Mouse (Mus musculus): ENCODE results near the gene Lingo1. TPM values are rescaled to one million over a fixed set of nuclear protein-coding genes. Genes with fewer than 3 reads are reported as not detected.

Lingo1 gene
- polyA plus RNA-seq, 1 experiment = not detected

DNA sequence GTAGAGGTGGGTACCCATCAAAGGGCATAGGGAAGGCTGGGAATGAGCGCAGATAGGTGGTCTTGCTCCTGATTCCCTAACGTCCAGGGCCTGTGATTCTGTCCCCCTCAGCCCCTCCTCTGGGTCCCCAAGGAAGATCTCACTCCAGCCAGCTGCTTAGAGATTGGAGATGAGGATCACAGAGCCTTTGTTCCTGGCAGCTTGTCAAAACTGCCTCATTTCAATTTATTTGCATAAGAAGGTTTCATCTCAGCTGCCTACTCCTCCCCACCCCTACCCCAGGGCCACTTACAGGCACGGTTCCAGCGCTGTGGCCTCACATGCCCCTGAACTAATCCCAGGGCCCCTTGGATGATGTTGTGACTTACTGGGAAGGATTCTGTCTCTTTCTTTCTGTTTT is 33.9 kb upstream of the Lingo1 start:
- no peaks in the 10 kb centered on the region for H3K36me3 ChIP-seq (ENCODE audit: control insufficient read depth)
- no peaks in the 10 kb centered on the region for H3K4me1 ChIP-seq (ENCODE audit: control insufficient read depth)
- no peak overlapping the region for H3K4me3 ChIP-seq (replicated peaks)
- no peak for TF ChIP-seq GATA1 (IDR thresholded peaks at IDR 0.05; ENCODE audit: low read length)
- no peak for TF ChIP-seq TAL1 (IDR thresholded peaks at IDR 0.05; ENCODE audit: low read length)
- H3K9me3 ChIP-seq (ENCODE audit: control insufficient read depth, low read length) = no peaks in the 10 kb centered on the region
- peaks cover 10% of the 10 kb centered on the region for H3K27me3 ChIP-seq (ENCODE audit: control insufficient read depth)

- Histone ChIP-seq H3K27me3 (ENCODE audit: control insufficient read depth) (peaks cover 10% of the 10 kb centered on the region), H3K4me1 (ENCODE audit: control insufficient read depth) (no peaks in the 10 kb centered on the region), H3K9me3 (ENCODE audit: control insufficient read depth, low read length) (no peaks in the 10 kb centered on the region), H3K36me3 (ENCODE audit: control insufficient read depth) (no peaks in the 10 kb centered on the region), H3K4me3 (replicated peaks) (no peak overlapping the region)
- TF ChIP-seq TAL1 (IDR thresholded peaks at IDR 0.05; ENCODE audit: low read length) (no peak), GATA1 (IDR thresholded peaks at IDR 0.05; ENCODE audit: low read length) (no peak)
Observed at GRCm38 (mm10) chr9:56828841-56829240, 32.6 kb upstream of the Lingo1 start.

GRCm38 (mm10) chr9:56828146-56828545 is 31.9 kb upstream of the Lingo1 start:
- TF ChIP-seq GATA1 (IDR thresholded peaks at IDR 0.05; ENCODE audit: low read length) (no peak), TAL1 (IDR thresholded peaks at IDR 0.05; ENCODE audit: low read length) (no peak)
- Histone ChIP-seq H3K36me3 (ENCODE audit: control insufficient read depth) (no peaks in the 10 kb centered on the region), H3K27me3 (ENCODE audit: control insufficient read depth) (peaks cover 10% of the 10 kb centered on the region), H3K9me3 (ENCODE audit: control insufficient read depth, low read length) (no peaks in the 10 kb centered on the region), H3K4me1 (ENCODE audit: control insufficient read depth) (no peaks in the 10 kb centered on the region), H3K4me3 (replicated peaks) (no peak overlapping the region)

DNA sequence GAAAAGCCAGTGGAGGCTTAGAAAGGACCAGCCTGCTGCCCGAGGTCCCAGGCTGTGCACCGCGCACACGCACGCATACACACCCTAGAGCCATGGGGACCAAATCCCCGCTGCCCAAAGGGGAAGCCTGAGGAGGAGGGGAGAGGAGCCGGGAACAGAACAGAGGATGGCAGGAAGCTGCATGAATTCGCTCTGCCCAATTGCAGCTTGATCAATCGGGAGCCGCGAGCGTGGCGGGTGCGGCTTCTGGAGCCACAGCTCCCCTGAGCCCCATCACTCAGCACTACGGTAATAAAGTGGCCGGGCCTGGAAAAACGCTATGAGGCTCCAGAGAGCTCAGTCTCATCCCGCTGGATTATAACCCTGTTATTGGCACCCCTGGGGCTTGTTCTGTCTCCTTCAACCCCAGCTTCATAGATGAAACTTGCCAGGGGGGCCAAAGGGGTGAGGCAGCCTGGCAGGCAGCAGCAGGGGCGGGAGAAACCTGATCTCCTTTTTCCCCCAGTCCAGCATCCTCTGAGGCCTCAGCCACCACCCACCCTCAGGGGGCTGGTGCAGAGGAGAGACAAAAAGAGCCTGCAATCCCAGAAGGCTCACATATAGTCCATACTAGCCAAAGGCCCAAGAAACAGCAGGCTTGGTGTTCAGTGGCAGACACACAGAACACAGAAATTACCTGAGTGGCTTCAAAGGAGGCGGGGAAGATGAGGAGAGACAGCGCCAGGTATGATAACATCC is 29.4 kb upstream of the Lingo1 start:
- H3K9me3 ChIP-seq (ENCODE audit: control insufficient read depth, low read length) = no peaks in the 10 kb centered on the region
- TF ChIP-seq TAL1 (IDR thresholded peaks at IDR 0.05; ENCODE audit: low read length) = no peak
- TF ChIP-seq GATA1 (IDR thresholded peaks at IDR 0.05; ENCODE audit: low read length) = no peak
- no peak overlapping the region for H3K4me3 ChIP-seq (replicated peaks)
- peaks cover 10% of the 10 kb centered on the region for H3K27me3 ChIP-seq (ENCODE audit: control insufficient read depth)
- no peaks in the 10 kb centered on the region for H3K36me3 ChIP-seq (ENCODE audit: control insufficient read depth)
- H3K4me1 ChIP-seq (ENCODE audit: control insufficient read depth) = no peaks in the 10 kb centered on the region

- no peaks in the 10 kb centered on the region for H3K4me1 ChIP-seq (ENCODE audit: control insufficient read depth)
- H3K9me3 ChIP-seq (ENCODE audit: control insufficient read depth, low read length) = no peaks in the 10 kb centered on the region
- no peak overlapping the region for H3K4me3 ChIP-seq (replicated peaks)
- peaks cover 10% of the 10 kb centered on the region for H3K27me3 ChIP-seq (ENCODE audit: control insufficient read depth)
- H3K36me3 ChIP-seq (ENCODE audit: control insufficient read depth) = no peaks in the 10 kb centered on the region
- TF ChIP-seq GATA1 (IDR thresholded peaks at IDR 0.05; ENCODE audit: low read length) (no peak), TAL1 (IDR thresholded peaks at IDR 0.05; ENCODE audit: low read length) (no peak)
Observed at GRCm38 (mm10) chr9:56824900-56825299, 28.6 kb upstream of the Lingo1 start.

DNA sequence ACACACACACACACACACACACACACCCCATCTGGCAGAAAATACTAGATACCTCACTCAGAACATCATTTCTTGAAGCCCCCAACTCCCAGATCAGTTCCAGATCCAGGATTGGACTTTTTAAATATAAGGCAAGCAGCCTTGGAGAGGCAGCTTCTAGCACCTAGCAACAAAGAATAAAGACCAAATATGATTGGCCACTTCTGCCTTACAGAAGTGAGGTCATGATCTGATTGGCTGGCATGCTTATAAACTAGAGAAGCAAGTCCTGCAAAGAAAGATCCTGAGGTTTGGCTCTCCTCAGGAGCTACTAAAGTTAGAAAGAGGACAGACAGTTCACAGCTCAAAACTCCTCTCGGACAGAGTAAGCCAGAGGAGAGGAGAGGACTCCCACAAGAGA is 14.6 kb upstream of the Lingo1 start:
- TF ChIP-seq TAL1 (IDR thresholded peaks at IDR 0.05; ENCODE audit: low read length) (no peak), GATA1 (IDR thresholded peaks at IDR 0.05; ENCODE audit: low read length) (no peak)
- no peaks in the 10 kb centered on the region for H3K36me3 ChIP-seq (ENCODE audit: control insufficient read depth)
- H3K4me3 ChIP-seq (replicated peaks) = no peak overlapping the region
- no peaks in the 10 kb centered on the region for H3K4me1 ChIP-seq (ENCODE audit: control insufficient read depth)
- no peaks in the 10 kb centered on the region; the same call in 1 of the 2 replicates for H3K9me3 ChIP-seq (ENCODE audit: control insufficient read depth, low read length)
- H3K27me3 ChIP-seq (ENCODE audit: control insufficient read depth) = no peaks in the 10 kb centered on the region

DNA sequence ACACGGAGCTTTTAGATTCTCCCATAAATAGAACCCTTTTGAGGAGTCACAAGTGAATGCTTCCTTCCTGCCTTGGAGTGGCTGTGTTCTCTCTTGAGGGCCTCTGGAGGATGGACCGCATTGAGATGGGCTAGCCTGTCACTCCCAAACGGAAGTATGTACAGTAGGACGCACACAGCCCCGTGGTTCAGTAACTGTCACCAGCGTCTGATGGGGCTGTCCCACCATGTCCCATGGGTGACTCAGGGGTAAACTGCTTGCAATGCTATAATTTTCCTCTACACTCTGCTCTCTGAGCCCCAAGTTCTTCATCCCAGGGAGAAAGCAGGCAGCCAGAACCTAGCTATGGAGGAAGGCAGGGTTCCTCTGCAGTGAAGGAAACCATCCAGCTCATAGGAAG is 11.7 kb upstream of the Lingo1 start:
- Histone ChIP-seq H3K4me3 (replicated peaks) (no peak overlapping the region), H3K36me3 (ENCODE audit: control insufficient read depth) (no peaks in the 10 kb centered on the region), H3K4me1 (ENCODE audit: control insufficient read depth) (no peaks in the 10 kb centered on the region), H3K27me3 (ENCODE audit: control insufficient read depth) (no peaks in the 10 kb centered on the region), H3K9me3 (ENCODE audit: control insufficient read depth, low read length) (no peaks in the 10 kb centered on the region; the same call in 1 of the 2 replicates)
- TF ChIP-seq GATA1 (IDR thresholded peaks at IDR 0.05; ENCODE audit: low read length) (no peak), TAL1 (IDR thresholded peaks at IDR 0.05; ENCODE audit: low read length) (no peak)

- Histone ChIP-seq H3K4me3 (replicated peaks) (no peak overlapping the region), H3K36me3 (ENCODE audit: control insufficient read depth) (no peaks in the 10 kb centered on the region), H3K4me1 (ENCODE audit: control insufficient read depth) (no peaks in the 10 kb centered on the region), H3K27me3 (ENCODE audit: control insufficient read depth) (peaks cover 13% of the 10 kb centered on the region), H3K9me3 (ENCODE audit: control insufficient read depth, low read length) (no peaks in the 10 kb centered on the region)
- TF ChIP-seq GATA1 (IDR thresholded peaks at IDR 0.05; ENCODE audit: low read length) (no peak), TAL1 (IDR thresholded peaks at IDR 0.05; ENCODE audit: low read length) (no peak)
Observed at GRCm38 (mm10) chr9:56803146-56803545, 6.9 kb upstream of the Lingo1 start.

- H3K4me1 ChIP-seq (ENCODE audit: control insufficient read depth) = no peaks in the 10 kb centered on the region
- H3K27me3 ChIP-seq (ENCODE audit: control insufficient read depth) = peaks cover 55% of the 10 kb centered on the region
- no peaks in the 10 kb centered on the region for H3K36me3 ChIP-seq (ENCODE audit: control insufficient read depth)
- H3K4me3 ChIP-seq (replicated peaks) = no peak overlapping the region
- no peaks in the 10 kb centered on the region for H3K9me3 ChIP-seq (ENCODE audit: control insufficient read depth, low read length)
- TF ChIP-seq GATA1 (IDR thresholded peaks at IDR 0.05; ENCODE audit: low read length) (no peak), TAL1 (IDR thresholded peaks at IDR 0.05; ENCODE audit: low read length) (no peak)
Observed at GRCm38 (mm10) chr9:56797876-56798275, 1.6 kb upstream of the Lingo1 start.

Data from erythroblast, embryonic 14.5 days (primary cell).